Comparison of ENCODE assay signal across 8 mouse cellular contexts in genomic region chr2:170131981-170132460, GRCm38 (mm10). TPM values are rescaled to one million over a fixed set of nuclear protein-coding genes. Genes with fewer than 3 reads are reported as not detected.
DNase-seq lines count a peak whose midpoint lies in the region; ATAC-seq lines count a peak whose summit lies in the region.

No protein-coding gene starts in this region.

- peak overlapping the region; percentile 96 for H3K27ac ChIP-seq in kidney, embryonic 15.5 days
- H3K27ac ChIP-seq in hindbrain, embryonic 11.5 days (ENCODE audit: low read depth, low read length): peak overlapping the region; percentile 7; the same call in 1 of the 2 replicates
- H3K27ac ChIP-seq in midbrain, embryonic 13.5 days: no peak overlapping the region

- H3K4me1 ChIP-seq in kidney, embryonic 15.5 days: peaks cover 57% of the 10 kb centered on the region
- H3K4me1 ChIP-seq in hindbrain, embryonic 11.5 days (replicated peaks; ENCODE audit: control insufficient read depth, insufficient read depth, low read length): no peaks in the 10 kb centered on the region; the same call in none of the 2 replicates
- peaks cover 58% of the 10 kb centered on the region for H3K4me1 ChIP-seq in midbrain, embryonic 13.5 days (replicated peaks)

- ATAC-seq in kidney, embryonic 15.5 days (replicated peaks; ENCODE audit: low FRiP score): no peak
- no peak for ATAC-seq in hindbrain, embryonic 11.5 days (ENCODE audit: low FRiP score)
- ATAC-seq in midbrain, embryonic 13.5 days: no peak

- H3K27me3 ChIP-seq in kidney, embryonic 15.5 days: no peaks in the 10 kb centered on the region
- no peaks in the 10 kb centered on the region for H3K27me3 ChIP-seq in hindbrain, embryonic 11.5 days (ENCODE audit: control insufficient read depth, insufficient read depth, low read length)
- H3K27me3 ChIP-seq in midbrain, embryonic 13.5 days: peaks cover 13% of the 10 kb centered on the region; the same call in 1 of the 2 replicates

- H3K4me2 ChIP-seq in kidney, embryonic 15.5 days: peak overlapping the region; percentile 81
- H3K4me2 ChIP-seq in hindbrain, embryonic 11.5 days (replicated peaks; ENCODE audit: low read depth, low read length): peak overlapping the region; percentile 79
- H3K4me2 ChIP-seq in midbrain, embryonic 13.5 days (replicated peaks): peak overlapping the region; percentile 65

- no peak for DNase-seq in kidney, postnatal 14 days
- DNase-seq in adipocyte (ENCODE audit: low spot score): peak; percentile 63
- peak; percentile 64 for DNase-seq in hindbrain, embryonic 11.5 days (ENCODE audit: low spot score)
- DNase-seq in urinary bladder, adult 18-20 months (ENCODE audit: low spot score in 2 of 2): no peak
- DNase-seq in ovary, adult 18-20 months (ENCODE audit: low spot score): no peak
- DNase-seq in ovary, postnatal 14 days (ENCODE audit: low spot score): no peak

- WGBS in kidney, embryonic 15.5 days: 7% methylated on average over 10 of the region's 10 CpGs
- 6% methylated on average over 10 of the region's 10 CpGs for WGBS in hindbrain, embryonic 11.5 days
- 6% methylated on average over 10 of the region's 10 CpGs for WGBS in midbrain, embryonic 13.5 days

- H3K4me3 ChIP-seq in kidney, embryonic 15.5 days (replicated peaks): peak overlapping the region; percentile 93
- H3K4me3 ChIP-seq in hindbrain, embryonic 11.5 days (ENCODE audit: low read depth, low read length): peak overlapping the region; percentile 87
- peak overlapping the region; percentile 83 for H3K4me3 ChIP-seq in midbrain, embryonic 13.5 days (replicated peaks)

- H3K9ac ChIP-seq in kidney, embryonic 15.5 days: peak overlapping the region; percentile 61
- H3K9ac ChIP-seq in hindbrain, embryonic 11.5 days (ENCODE audit: low read depth, low read length): peak overlapping the region; percentile 33; the same call in 1 of the 2 replicates
- H3K9ac ChIP-seq in midbrain, embryonic 13.5 days (replicated peaks): peak overlapping the region; percentile 85; the same call in 1 of the 2 replicates

- H3K36me3 ChIP-seq in kidney, embryonic 15.5 days: no peaks in the 10 kb centered on the region
- no peaks in the 10 kb centered on the region for H3K36me3 ChIP-seq in hindbrain, embryonic 11.5 days (ENCODE audit: control insufficient read depth, insufficient read depth, low read length)
- H3K36me3 ChIP-seq in midbrain, embryonic 13.5 days: no peaks in the 10 kb centered on the region

- no peaks in the 10 kb centered on the region for H3K9me3 ChIP-seq in kidney, embryonic 15.5 days (replicated peaks)
- H3K9me3 ChIP-seq in hindbrain, embryonic 11.5 days (ENCODE audit: control insufficient read depth, low read length): no peaks in the 10 kb centered on the region
- H3K9me3 ChIP-seq in midbrain, embryonic 13.5 days: no peaks in the 10 kb centered on the region

RNA-seq across cellular contexts. Expression of gene Zfp217, which starts 15.9 kb away (rescaled TPM):
- 4.7 and 5.0 TPM in 2 replicates for polyA plus RNA-seq in kidney, embryonic 15.5 days (2015; fragmentation: Nextera tagmentation; extraction: Ambion mirVana)
- polyA plus RNA-seq in hindbrain, embryonic 11.5 days (2014; fragmentation: Nextera tagmentation; extraction: Ambion mirVana): 3.2 and 4.8 TPM in 2 replicates
- 1.8 and 1.9 TPM in 2 replicates for polyA plus RNA-seq in midbrain, embryonic 13.5 days (2015; fragmentation: Nextera tagmentation; extraction: Ambion mirVana)

Comparison
In these comparisons a context has a peak if more than half of its experiments do, and no peak if none do; other contexts are left out.
1. H3K9ac ChIP-seq: peak in every context shown above with its lines; median percentile 85 in midbrain, embryonic 13.5 days; 61 in kidney, embryonic 15.5 days; 33 in hindbrain, embryonic 11.5 days.
2. DNase-seq: peak in adipocyte (single experiment) and hindbrain, embryonic 11.5 days (single experiment); none in kidney, postnatal 14 days (single experiment), urinary bladder, adult 18-20 months (0 of 2), ovary, adult 18-20 months (single experiment) and ovary, postnatal 14 days (single experiment).
3. Peak in every context shown above with its lines, with median percentiles within 50 percentile points of each other: H3K4me2 ChIP-seq and H3K4me3 ChIP-seq.